Mouse (Mus musculus): ENCODE data around the gene Nol10. TPM values are rescaled to one million over a fixed set of nuclear protein-coding genes. Genes with fewer than 3 reads are reported as not detected.

The Nol10 gene
- total RNA-seq, 1 experiment: 22.3 TPM

GRCm38 (mm10) chr12:17382759-17383158 lies 34.5 kb downstream of the Nol10 start:
- Histone ChIP-seq H3K4me3 (ENCODE audit: insufficient read depth in 1 of 2, low read depth in 1 of 2, low read length in 2 of 2, poor library complexity in 1 of 2, severe bottlenecking in 1 of 2) (no peak overlapping the region), H3K36me3 (ENCODE audit: control insufficient read depth, insufficient read depth, low read length, poor library complexity, severe bottlenecking) (peaks cover 20% of the 10 kb centered on the region), H3K27ac (ENCODE audit: insufficient read depth, low read depth, low read length, poor library complexity, severe bottlenecking) (no peak overlapping the region)

GRCm38 (mm10) chr12:17386896-17387295 lies 38.6 kb downstream of the Nol10 start:
- H3K4me1 ChIP-seq (ENCODE audit: control insufficient read depth in 2 of 2, insufficient read depth in 2 of 2, low read length in 2 of 2, poor library complexity in 1 of 2): peaks cover 0 to 2% of the 10 kb centered on the region in 2 experiments; a peak in 1 of 4 replicates
- in situ Hi-C loops (cut with MboI; ENCODE audit: low sequenced_read_pairs in 2 of 2, unreplicated experiment in 2 of 2): no loop called here
- no peak overlapping the region for H3K4me3 ChIP-seq (ENCODE audit: insufficient read depth in 1 of 2, low read depth in 1 of 2, low read length in 2 of 2, poor library complexity in 1 of 2, severe bottlenecking in 1 of 2)
- H3K27ac ChIP-seq (ENCODE audit: insufficient read depth, low read depth, low read length, poor library complexity, severe bottlenecking): no peak overlapping the region
- H3K9ac ChIP-seq (ENCODE audit: insufficient read depth, low read depth, low read length, poor library complexity, severe bottlenecking): no peak overlapping the region
- peaks cover 13% of the 10 kb centered on the region for H3K36me3 ChIP-seq (ENCODE audit: control insufficient read depth, insufficient read depth, low read length, poor library complexity, severe bottlenecking)
- DNase-seq (ENCODE audit: low read depth, low spot score): no peak
- no peaks in the 10 kb centered on the region for H3K9me3 ChIP-seq (ENCODE audit: control insufficient read depth, insufficient read depth, low read depth, low read length)
- TF ChIP-seq ZNF384 (IDR thresholded peaks at IDR 0.05; ENCODE audit: low read depth, low read length): no peak
- no peak for TF ChIP-seq MAFK (IDR thresholded peaks at IDR 0.05; ENCODE audit: insufficient read depth, low read depth, low read length)
- TF ChIP-seq CHD2 (IDR thresholded peaks at IDR 0.05; ENCODE audit: low read depth, low read length): no peak
- no peak for TF ChIP-seq HCFC1 (IDR thresholded peaks at IDR 0.05; ENCODE audit: borderline replicate concordance, insufficient read depth, low read length)
- TF ChIP-seq ZC3H11A (IDR thresholded peaks at IDR 0.05; ENCODE audit: borderline replicate concordance, low read depth, low read length): no peak

More at GRCm38 (mm10) chr12:17382759-17383158, 34.5 kb downstream of the Nol10 start:
- no peak overlapping the region for H3K9ac ChIP-seq (ENCODE audit: insufficient read depth, low read depth, low read length, poor library complexity, severe bottlenecking)
- peaks cover 0 to 2% of the 10 kb centered on the region in 2 experiments; a peak in 1 of 4 replicates for H3K4me1 ChIP-seq (ENCODE audit: control insufficient read depth in 2 of 2, insufficient read depth in 2 of 2, low read length in 2 of 2, poor library complexity in 1 of 2)
- in situ Hi-C loops (cut with MboI; ENCODE audit: low sequenced_read_pairs in 2 of 2, unreplicated experiment in 2 of 2): no loop called here
- H3K9me3 ChIP-seq (ENCODE audit: control insufficient read depth, insufficient read depth, low read depth, low read length): no peaks in the 10 kb centered on the region
- TF ChIP-seq HCFC1 (IDR thresholded peaks at IDR 0.05; ENCODE audit: borderline replicate concordance, insufficient read depth, low read length) (no peak), MAFK (IDR thresholded peaks at IDR 0.05; ENCODE audit: insufficient read depth, low read depth, low read length) (no peak)
- no peak for DNase-seq (ENCODE audit: low read depth, low spot score)

GRCm38 (mm10) chr12:17387332-17388135 lies 39.3 kb downstream of the Nol10 start:
- H3K4me3 ChIP-seq (ENCODE audit: insufficient read depth in 1 of 2, low read depth in 1 of 2, low read length in 2 of 2, poor library complexity in 1 of 2, severe bottlenecking in 1 of 2): no peak overlapping the region
- no peak overlapping the region for H3K27ac ChIP-seq (ENCODE audit: insufficient read depth, low read depth, low read length, poor library complexity, severe bottlenecking)
- TF ChIP-seq HCFC1 (IDR thresholded peaks at IDR 0.05; ENCODE audit: borderline replicate concordance, insufficient read depth, low read length): no peak
- no peak for TF ChIP-seq ZC3H11A (IDR thresholded peaks at IDR 0.05; ENCODE audit: borderline replicate concordance, low read depth, low read length)
- no peak for TF ChIP-seq CHD2 (IDR thresholded peaks at IDR 0.05; ENCODE audit: low read depth, low read length)
- TF ChIP-seq MAFK (IDR thresholded peaks at IDR 0.05; ENCODE audit: insufficient read depth, low read depth, low read length): no peak
- TF ChIP-seq ZNF384 (IDR thresholded peaks at IDR 0.05; ENCODE audit: low read depth, low read length): no peak
- in situ Hi-C loops (cut with MboI; ENCODE audit: low sequenced_read_pairs in 2 of 2, unreplicated experiment in 2 of 2): no loop called here
- peaks cover 11% of the 10 kb centered on the region for H3K36me3 ChIP-seq (ENCODE audit: control insufficient read depth, insufficient read depth, low read length, poor library complexity, severe bottlenecking)
- H3K9ac ChIP-seq (ENCODE audit: insufficient read depth, low read depth, low read length, poor library complexity, severe bottlenecking): no peak overlapping the region
- no peaks in the 10 kb centered on the region for H3K9me3 ChIP-seq (ENCODE audit: control insufficient read depth, insufficient read depth, low read depth, low read length)
- no peak for DNase-seq (ENCODE audit: low read depth, low spot score)
- peaks cover 0 to 2% of the 10 kb centered on the region in 2 experiments; a peak in 2 of 4 replicates for H3K4me1 ChIP-seq (ENCODE audit: control insufficient read depth in 2 of 2, insufficient read depth in 2 of 2, low read length in 2 of 2, poor library complexity in 1 of 2)

GRCm38 (mm10) chr12:17388136-17388437 lies 39.8 kb downstream of the Nol10 start:
- H3K9me3 ChIP-seq (ENCODE audit: control insufficient read depth, insufficient read depth, low read depth, low read length): no peaks in the 10 kb centered on the region
- in situ Hi-C loops (cut with MboI; ENCODE audit: low sequenced_read_pairs in 2 of 2, unreplicated experiment in 2 of 2): no loop called here
- TF ChIP-seq ZC3H11A (IDR thresholded peaks at IDR 0.05; ENCODE audit: borderline replicate concordance, low read depth, low read length) (no peak), ZNF384 (IDR thresholded peaks at IDR 0.05; ENCODE audit: low read depth, low read length) (no peak), HCFC1 (IDR thresholded peaks at IDR 0.05; ENCODE audit: borderline replicate concordance, insufficient read depth, low read length) (no peak), CHD2 (IDR thresholded peaks at IDR 0.05; ENCODE audit: low read depth, low read length) (no peak), MAFK (IDR thresholded peaks at IDR 0.05; ENCODE audit: insufficient read depth, low read depth, low read length) (no peak)
- no peak overlapping the region for H3K9ac ChIP-seq (ENCODE audit: insufficient read depth, low read depth, low read length, poor library complexity, severe bottlenecking)
- H3K36me3 ChIP-seq (ENCODE audit: control insufficient read depth, insufficient read depth, low read length, poor library complexity, severe bottlenecking): peaks cover 6% of the 10 kb centered on the region
- no peak overlapping the region for H3K4me3 ChIP-seq (ENCODE audit: insufficient read depth in 1 of 2, low read depth in 1 of 2, low read length in 2 of 2, poor library complexity in 1 of 2, severe bottlenecking in 1 of 2)
- peaks cover 0 to 2% of the 10 kb centered on the region in 2 experiments; a peak in 2 of 4 replicates for H3K4me1 ChIP-seq (ENCODE audit: control insufficient read depth in 2 of 2, insufficient read depth in 2 of 2, low read length in 2 of 2, poor library complexity in 1 of 2)
- H3K27ac ChIP-seq (ENCODE audit: insufficient read depth, low read depth, low read length, poor library complexity, severe bottlenecking): no peak overlapping the region
- DNase-seq (ENCODE audit: low read depth, low spot score): no peak

Data from ES-E14 (cell line).